Mouse (Mus musculus) kidney, embryonic 14.5 days (tissue): Measurements from ENCODE around the gene Supt5. TPM values are rescaled to one million over a fixed set of nuclear protein-coding genes. Genes with fewer than 3 reads are reported as not detected.

ENCODE experiments used
- polyA plus RNA-seq: library from polyadenylated mRNA; unstranded; fragments of >200 nt; fragmentation: Nextera tagmentation; extraction: Ambion mirVana; gene quantifications from 2 replicates; pipeline ENCODE4 v1.2.1, GENCODE M21; 2014

The Supt5 gene
- polyA plus RNA-seq, 1 experiment from 2014 or later = 84.5 TPM

Other genes with a start within 250 kb of the Supt5 start
- not detected in 2 replicates for gene 9530053A07Rik, start 209.3 kb downstream of the Supt5 start, polyA plus RNA-seq
- gene Fbl, start 169.0 kb downstream of the Supt5 start, polyA plus RNA-seq = 57.0 and 85.8 TPM in 2 replicates
- 19.4 and 19.8 TPM in 2 replicates for gene Dyrk1b, start 159.3 kb downstream of the Supt5 start, polyA plus RNA-seq
- gene Eid2, start 70.9 kb downstream of the Supt5 start, polyA plus RNA-seq = 2.4 and 7.4 TPM in 2 replicates
- 10.0 and 12.1 TPM in 2 replicates for gene Eid2b, start 61.0 kb downstream of the Supt5 start, polyA plus RNA-seq
- 0.26 TPM in 1 of 2 replicates, not detected in the other for gene Selenov, start 47.6 kb downstream of the Supt5 start, polyA plus RNA-seq
- 0.51 and 0.93 TPM in 2 replicates for gene Dll3, start 36.5 kb downstream of the Supt5 start, polyA plus RNA-seq
- 165 and 191 TPM in 2 replicates for gene Timm50, start 26.7 kb downstream of the Supt5 start, polyA plus RNA-seq
- 1,287 and 1,567 TPM in 2 replicates for gene Rps16, start 11.9 kb upstream of the Supt5 start, polyA plus RNA-seq
- gene Plekhg2, start 33.9 kb upstream of the Supt5 start, polyA plus RNA-seq = 52.4 and 70.8 TPM in 2 replicates
- gene Zfp36, start 41.5 kb upstream of the Supt5 start, polyA plus RNA-seq = 8.3 and 10.7 TPM in 2 replicates
- gene Med29, start 54.0 kb upstream of the Supt5 start, polyA plus RNA-seq = 54.5 and 68.8 TPM in 2 replicates
- gene Paf1, start 54.2 kb upstream of the Supt5 start, polyA plus RNA-seq = 68.4 and 82.1 TPM in 2 replicates
- 11.8 and 17.9 TPM in 2 replicates for gene Gmfg, start 98.7 kb upstream of the Supt5 start, polyA plus RNA-seq
- gene Lrfn1, start 113.2 kb upstream of the Supt5 start, polyA plus RNA-seq = 3.2 and 4.9 TPM in 2 replicates
- not detected in 2 replicates for gene Ifnl2, start 171.7 kb upstream of the Supt5 start, polyA plus RNA-seq
- not detected in 2 replicates for gene Ifnl3, start 184.1 kb upstream of the Supt5 start, polyA plus RNA-seq
- not detected in 2 replicates for gene Sycn, start 202.1 kb upstream of the Supt5 start, polyA plus RNA-seq
- not detected in 2 replicates for gene Nccrp1, start 208.5 kb upstream of the Supt5 start, polyA plus RNA-seq